Mouse (Mus musculus) thymus, postnatal 0 days (tissue): Measurements from ENCODE around the gene Rad51b. TPM values are rescaled to one million over a fixed set of nuclear protein-coding genes. Genes with fewer than 3 reads are reported as not detected.

Experiments used
- DNase-seq: peaks from one replicate; pipeline ENCODE4 v3.0.0-alpha.2; 2015; ENCODE audit warnings: low spot score
- polyA plus RNA-seq: library from polyadenylated mRNA; unstranded; fragments of >200 nt; fragmentation: Nextera tagmentation; extraction: Ambion mirVana; gene quantifications from 2 replicates; pipeline ENCODE4 v1.2.1, GENCODE M21; 2015

Gene Rad51b
- polyA plus RNA-seq, 1 experiment from 2014 or later: 4.8 TPM

DNA sequence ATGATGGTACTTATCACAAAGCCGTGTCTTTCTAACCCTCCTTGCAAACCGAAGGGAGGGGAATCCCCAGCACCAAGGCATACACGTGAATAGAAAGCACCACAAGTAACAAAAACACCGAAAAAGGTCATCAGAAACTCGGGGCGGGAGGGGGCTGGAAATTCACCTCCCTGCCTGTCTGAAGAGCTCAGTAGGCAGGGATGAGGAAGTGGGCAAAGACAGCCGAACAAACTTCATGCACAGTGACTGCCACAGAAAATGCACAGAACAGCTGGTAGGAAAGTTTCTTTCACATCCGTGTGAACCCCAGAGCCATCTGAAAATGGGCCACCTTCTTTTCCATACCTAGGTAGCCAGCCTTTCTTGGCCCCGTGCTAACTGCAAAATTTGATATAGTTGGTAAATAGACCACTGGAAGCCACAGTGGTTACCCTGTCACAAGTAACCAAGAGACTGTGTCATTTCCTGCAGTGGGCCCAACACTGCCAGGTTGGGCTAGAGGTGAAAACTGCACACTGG, 349.6 kb downstream of the Rad51b start:
- DNase-seq: peak; percentile 70

DNA sequence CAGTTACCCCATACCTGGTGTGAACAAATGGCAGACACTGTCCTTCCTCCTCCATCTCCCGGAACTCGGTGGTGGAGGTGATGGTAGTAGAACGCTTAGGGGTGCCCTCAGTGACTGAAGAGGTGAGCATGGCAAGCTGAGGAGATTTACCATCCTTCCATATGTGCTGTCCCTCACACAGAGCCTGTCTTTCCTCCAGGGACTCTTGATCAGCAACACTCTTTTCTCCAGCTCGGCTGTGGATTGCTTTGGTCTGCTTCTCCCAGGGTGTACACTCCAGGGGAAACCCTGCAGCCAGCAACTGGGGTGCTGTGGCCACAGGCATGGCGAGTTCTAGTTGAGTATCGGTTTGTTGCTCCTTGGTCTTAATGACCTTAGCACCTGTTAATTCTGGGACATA, 350.3 kb downstream of the Rad51b start:
- no peak for DNase-seq

DNA sequence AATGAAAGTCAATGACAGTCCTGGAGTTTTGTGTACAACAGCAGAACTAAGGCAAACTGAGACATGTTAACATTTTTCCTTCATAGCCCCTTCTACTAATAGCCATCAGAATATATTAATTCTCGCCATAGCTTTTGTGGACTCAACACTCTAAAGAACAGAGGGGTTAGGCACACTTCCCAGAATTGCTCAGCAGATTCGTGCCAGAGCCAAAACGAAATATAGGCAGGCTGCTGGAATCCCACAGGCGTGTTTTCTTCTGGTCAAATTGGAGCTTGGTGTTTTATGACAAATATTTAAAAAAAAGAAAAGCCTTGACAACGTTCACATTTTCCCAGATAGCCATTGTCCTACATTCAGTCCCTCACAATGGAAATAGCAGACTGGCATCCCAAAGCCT, 350.9 kb downstream of the Rad51b start:
- DNase-seq: no peak

DNA sequence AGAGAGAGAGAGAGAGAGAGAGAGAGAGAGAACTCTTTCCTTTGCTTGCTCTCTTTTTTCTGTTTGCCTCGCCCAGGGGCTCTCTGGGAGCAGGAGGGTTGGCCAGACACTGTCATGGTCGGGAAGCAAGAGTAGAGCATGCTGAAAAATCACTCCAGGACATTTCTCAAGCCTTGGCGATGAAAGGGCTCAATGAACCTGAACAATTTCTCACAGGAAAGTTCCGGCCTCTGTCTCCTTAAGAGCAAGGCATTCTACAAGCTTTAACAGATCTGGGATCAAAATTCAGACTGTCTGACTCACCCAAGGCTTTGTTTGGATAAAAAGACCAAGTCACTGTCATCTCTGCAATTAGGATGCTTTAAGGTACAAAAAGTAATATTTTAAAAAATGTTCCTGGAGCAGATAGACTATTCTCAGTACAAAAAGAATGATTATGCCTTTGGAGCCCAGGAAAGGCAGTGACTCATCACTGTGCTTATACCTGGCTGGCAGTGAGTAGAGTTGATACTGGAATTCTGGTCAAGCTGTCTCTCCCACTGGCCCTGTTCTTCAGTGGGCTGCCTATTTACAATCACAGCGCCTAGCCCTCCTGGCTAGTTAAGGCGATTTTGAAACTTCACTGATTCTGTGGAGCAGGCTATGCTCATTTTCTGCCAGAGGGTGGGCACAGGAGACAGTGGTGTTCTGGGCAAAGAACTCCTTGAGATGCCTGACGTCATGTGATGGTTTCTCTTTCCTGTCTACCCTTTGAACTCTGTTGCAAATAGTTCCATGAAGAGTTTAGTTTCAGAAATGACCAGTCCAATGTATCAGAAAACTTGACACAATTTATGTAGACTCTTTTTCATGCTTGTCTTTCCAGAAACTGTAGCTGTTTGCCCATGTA, 352.0 kb downstream of the Rad51b start:
- DNase-seq: no peak

DNA sequence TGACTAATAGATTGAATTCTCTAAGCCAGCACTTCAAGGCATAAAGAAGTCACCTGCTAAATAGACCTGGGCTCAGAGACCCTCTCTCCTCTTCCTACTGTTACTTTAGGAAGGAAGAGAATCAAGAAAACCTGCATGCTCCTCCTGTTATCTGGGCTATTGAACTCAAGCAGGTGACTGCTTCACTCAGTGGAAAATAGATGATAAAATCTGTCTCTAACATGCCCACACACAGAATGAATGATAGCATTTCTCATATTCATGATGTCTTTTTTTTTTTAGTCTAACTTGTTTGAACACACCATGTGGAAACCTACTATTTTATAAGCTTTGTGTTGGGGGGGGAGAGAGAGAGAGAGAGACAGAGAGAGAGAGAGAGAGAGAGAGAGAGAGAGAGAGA, 352.7 kb downstream of the Rad51b start:
- no peak for DNase-seq

DNA sequence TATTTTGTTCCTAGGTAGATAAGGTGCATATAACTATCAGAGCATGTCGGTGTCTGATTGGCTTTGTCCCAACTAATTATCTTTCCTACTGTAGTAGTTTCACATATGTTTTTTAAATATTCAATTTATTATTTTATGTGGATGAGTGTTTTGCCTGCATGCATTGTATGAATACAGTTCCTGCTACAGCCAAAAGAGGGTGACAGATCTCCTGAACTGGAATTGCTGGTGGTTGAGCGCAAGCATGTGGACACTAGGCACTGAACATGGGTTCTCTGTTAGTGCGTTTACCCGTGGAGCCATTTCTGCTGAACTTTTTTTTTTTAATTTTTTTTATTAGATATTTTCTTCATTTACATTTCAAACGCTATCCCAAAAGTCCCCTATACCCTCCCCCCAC, 358.1 kb downstream of the Rad51b start:
- DNase-seq: no peak

DNA sequence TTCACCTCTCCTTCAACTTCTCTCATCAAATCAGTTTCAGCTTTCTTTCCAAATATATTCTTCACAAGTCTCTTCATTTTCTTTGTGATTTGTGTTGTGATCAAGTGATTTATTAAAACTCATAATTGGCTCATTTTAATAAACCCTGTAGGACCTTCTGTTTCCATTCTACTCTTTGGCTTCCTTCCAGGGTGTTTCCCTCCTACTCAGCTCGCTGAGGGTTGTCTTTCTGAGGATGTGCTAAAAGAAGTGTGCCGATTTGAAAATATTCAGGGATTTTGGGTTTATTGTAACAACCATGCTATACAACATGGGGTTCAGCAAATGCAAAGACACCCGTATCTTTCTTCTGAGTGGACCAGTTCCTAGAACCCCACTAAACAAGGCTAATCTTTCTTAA, 361.8 kb downstream of the Rad51b start:
- DNase-seq: no peak

DNA sequence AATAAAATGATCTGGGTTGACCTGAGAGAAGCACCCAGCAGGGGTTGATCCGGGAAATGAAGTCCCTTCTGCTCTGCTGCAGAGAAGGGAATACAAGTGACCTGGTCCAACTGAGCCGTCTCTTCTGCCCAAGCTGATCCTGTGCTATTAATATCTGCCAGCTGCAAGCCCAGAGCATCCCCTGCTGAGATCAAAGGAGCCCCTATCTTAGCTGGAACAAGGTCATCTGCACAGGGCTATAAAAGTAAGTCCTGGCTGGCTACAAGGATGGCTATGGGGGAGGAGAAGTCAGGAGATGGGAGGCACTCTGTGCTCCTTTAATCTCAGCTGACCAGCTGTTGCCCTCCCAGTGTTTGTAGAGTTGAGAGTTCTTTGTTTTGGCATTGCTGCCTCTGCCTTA, 364.2 kb downstream of the Rad51b start:
- no peak for DNase-seq

DNA sequence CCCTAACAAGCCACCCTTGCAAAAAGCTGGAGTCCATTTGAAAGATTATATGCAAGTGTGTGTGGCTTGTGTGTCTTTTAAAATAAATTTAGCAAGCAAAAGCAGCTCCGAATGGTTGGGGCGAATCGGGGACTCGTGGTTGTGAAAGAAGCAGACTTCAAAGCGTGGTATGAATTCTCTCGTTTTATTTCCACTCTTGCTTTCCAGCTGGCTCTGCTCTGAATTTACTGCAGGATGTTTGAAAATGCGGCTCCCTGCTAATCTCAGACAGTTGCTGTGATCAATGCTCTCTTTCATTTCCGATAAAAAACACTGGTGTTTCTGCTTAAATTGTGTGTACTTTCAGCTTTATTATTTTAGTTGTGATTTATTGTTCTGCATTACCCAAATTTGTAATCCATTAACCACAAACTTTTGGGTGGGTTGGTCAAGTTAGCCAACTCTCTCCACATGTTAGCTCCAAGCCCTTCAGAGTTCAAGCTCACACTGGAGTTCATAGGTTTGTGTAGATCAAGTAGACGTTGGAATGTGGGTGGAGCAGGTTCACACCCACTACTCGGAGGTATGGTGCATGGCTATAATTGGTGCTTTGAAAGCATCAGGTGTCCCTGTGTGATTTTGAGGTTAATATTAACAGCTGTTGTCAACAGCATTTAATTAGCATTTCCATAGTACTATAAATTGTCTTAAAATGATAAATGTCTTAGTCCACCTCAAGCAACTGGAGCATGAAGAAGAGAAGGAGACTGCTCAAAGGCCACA, 366.2 kb downstream of the Rad51b start:
- peak; percentile 19 for DNase-seq

DNA sequence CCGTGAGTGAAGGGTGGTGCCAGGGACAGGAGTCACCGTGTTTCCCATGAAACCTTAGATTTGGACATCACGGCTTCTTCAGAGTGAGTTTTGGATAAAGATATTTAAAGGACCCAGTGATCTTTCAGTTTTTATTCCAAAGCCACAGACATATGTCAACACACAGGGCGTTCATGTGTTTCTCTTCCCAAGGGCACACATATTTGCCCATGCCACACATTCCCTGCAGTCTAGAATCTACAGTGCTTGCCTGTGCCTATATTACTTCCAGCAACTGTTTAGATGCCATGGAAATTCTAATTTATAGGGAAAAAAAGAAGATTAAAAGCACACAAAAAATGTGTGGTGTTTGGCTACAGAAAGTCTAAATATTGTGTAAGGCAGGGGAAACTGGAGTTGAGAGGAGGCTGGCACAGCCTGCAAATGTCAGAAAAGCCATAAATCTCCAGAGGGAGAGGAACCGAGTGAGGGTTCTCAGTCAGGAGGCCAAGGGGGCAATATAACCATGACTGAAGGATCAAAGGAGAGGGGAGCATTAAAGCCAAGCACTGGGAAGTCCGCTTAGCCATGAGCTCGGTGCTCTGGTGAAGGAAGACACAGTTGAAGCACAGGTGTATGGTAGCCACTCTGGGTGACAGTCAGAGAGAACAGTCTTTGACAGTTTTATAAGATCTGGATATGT, 367.0 kb downstream of the Rad51b start:
- no peak for DNase-seq

DNA sequence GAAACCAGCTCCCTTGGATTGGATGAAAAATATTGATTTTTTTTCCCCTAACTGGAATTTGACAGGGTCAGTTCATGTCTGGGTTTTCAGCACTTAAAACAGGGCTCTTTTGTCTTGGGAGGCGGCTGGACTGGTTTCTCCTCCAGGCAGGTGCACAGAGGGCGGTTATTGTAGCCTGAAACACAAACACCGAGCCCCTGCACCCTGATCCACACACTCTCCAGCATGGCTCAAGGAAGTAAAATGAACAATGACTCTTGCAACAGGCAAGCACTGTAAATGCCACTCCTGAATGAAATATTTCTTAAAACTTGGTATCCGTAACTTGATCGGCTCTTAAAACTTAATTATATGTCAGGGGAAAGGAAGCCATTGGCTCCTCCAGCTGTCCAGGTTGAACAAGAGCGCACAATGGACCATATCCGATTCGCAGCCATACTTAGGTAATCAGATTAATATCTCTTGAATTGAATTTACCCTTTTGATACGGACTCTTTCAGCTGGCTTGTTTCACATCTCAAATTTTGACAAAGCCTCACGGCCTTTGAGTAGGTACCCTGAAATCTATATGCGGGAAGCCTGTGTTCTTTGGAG, 377.9 kb downstream of the Rad51b start:
- no peak for DNase-seq

DNA sequence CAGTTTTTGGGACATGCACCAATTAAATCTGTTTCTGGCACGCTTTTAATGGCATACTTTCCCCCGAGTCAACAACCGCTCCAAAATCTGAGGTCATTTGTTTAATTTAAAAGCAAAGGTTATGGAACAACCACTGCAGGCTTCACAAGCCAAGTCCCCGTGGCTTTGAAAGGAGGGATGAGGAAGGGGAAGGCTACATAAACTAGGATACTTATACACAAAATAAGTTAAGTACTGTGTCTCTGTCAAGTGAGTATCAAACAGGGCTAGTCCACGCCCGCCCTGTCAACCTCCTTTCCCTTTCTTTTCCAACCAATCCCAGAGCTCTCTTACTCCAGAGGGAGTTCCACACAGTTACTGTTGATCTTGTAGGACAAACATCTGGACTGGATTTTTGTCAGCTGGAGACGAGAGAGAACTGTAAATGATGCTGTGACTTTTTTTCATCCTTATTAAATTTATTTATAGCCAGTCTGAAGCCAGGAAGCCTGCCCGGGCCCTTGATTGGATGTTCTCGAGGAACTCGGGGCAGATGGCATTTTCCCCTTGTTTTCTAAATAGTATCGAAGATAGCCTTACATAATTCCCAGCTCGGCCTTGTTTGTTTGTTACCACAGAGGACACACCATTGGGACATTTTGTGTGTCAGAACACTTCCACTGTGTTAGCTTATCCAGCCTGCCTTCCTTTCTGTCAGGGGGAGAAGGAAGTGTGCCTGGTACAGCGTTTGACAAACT, 378.5 kb downstream of the Rad51b start:
- no peak for DNase-seq

DNA sequence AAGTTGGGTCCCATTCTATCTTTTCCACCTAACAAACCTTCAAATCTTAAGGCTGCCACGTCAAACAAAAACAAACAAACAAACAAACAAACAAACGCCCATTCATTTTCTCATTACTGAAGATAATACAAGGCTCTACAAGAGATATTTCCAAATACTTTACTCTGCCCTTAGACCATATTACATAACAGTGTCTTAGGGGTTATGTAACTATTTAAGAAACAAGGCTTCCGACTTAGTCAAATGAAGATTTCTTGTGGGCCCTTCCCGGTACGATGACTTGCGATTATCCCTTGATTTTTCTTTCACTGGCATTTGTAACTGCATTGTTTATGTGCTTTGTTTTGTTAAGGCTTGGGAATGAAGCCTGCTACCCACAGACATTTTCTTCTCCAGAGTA, 379.2 kb downstream of the Rad51b start:
- no peak for DNase-seq

DNA sequence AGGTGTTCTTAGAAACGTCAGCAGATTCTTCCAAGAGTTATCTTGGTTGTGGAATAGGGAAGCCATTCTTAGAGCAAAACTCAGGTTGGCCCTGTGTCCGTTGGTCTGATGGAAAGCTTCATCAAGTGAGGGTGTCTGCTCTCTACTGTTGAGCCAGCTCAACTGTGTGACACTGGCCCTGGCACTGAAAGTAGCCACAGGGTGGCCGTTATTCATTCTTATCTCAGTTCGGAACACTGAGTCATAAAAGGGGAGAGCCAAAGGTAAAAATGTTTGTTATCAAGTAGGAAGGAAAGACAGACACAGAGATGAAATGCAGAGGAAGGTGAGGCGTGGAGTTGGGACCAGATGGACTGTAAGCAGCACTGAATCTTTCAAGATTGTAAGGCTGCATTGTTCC, 379.8 kb downstream of the Rad51b start:
- DNase-seq: no peak

DNA sequence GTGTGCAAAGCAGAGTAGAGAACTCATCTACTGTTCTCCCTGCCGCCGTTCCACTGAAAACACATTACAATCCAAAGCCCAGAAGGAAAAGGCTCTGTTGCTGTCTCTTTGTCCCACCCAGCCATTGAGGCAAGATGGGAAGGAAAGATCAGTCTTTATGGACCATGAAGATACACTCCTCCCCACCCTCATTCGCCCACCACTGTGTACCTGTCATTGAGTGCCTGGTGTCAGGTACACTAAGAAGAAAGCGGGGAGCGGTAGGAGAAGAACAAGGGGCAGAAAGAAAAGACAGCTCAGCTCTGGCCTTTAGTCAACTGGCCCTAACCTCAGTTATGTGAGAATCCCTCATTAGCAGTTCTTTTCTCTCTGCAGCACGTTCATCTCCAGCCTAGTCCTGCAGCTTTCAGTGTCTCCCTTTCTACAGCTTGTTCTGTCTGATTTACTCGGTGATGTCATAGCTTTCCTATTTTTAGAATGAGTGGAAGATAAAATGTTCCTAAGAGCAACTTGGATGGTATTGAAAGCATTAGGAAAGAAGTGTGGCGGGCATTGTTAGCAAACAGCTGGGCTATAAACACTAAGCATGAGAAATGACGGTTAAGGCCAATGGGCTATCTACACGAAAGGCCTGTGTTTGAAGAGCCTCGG, 382.3 kb downstream of the Rad51b start:
- no peak for DNase-seq

DNA sequence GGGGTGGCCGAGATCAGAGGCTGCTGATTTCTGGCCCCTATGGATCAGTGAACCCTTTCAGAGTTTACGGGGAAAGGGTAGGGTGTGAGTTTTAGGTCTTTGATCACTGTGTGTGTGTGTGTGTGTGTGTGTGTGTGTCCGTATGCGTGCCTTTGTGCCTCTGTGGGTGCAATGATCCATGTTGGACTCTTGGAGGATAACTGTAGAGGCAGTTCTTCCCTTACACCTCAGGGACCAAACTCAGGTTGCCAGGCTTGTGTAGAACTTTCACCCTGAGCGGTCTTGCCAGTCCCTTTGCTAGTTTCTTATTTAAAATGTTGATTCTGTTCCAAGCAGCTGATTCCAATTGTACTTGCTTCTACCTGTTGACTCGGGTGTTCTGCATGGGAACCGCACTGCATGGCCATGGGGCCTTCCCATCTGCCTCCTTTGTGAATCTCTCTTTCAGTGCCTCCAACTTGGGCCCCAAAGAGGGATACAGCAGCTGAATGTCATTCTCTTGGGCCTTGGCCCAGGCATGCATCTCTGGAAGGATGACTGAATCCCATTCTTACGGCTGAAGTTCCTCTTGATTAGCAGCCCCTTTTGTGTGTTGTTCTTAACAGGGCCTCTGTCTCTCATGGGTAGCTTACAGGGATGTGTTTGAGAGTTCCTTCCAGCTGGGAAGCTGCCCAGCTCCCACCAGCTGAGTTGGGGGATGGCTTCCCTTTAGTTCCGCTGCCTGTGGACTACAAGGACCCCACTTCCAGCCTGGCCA, 383.0 kb downstream of the Rad51b start:
- no peak for DNase-seq

DNA sequence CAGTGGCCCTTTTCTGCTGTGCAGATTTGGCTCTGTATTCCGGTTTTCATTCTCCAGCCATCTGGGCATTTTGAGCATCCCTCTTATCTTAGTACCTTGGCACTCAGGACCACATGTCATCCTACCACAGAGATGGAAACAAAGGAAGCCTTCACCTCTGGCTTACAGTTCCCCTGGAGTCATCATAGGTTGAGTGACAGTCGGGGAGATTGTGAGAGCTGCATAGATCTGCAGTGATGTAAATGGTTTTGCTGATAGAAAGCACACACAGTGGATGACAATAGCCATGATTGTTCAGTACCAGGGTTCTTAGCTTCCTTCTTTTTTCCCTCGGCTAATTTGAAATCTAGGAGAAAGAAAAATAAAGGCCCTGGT, 383.6 kb downstream of the Rad51b start:
- no peak for DNase-seq

DNA sequence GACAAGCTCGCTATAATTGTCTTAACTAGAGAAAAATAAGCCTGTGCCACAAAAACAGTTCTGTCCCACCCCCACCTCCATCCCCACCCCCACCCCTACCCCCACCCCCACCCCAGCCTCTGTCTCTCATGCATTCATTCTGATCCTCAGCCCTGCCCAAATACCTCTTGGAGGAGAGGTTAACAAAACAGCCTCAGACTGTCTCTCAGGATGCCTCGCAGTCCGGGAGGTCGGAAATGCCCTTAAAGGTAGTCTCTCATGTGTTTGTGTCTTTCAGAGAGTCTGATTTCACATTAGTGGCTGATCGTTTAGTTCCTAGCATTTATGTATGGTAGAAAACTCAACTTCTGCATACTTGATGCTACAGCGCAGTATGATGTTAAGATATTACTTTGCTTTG, 384.5 kb downstream of the Rad51b start:
- no peak for DNase-seq

DNA sequence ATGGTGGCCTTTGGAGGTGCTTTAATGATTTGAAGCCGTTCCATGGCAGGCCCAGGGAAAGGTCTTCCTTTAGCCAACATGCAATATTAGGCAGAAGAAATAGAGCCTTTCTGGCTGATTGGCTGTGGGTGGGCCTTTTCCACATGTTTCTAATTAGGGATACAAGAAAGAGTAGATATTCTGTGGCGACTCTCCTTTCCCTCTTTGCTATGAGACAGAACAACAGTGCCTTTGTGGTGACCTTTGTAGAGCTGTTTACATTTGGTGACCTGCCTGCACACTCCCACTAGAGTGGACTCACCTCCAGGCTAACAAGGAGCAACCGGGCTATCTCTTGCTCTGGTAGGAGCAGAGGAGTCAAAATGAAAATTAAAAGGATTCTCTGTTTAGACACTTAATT, 386.3 kb downstream of the Rad51b start:
- no peak for DNase-seq

DNA sequence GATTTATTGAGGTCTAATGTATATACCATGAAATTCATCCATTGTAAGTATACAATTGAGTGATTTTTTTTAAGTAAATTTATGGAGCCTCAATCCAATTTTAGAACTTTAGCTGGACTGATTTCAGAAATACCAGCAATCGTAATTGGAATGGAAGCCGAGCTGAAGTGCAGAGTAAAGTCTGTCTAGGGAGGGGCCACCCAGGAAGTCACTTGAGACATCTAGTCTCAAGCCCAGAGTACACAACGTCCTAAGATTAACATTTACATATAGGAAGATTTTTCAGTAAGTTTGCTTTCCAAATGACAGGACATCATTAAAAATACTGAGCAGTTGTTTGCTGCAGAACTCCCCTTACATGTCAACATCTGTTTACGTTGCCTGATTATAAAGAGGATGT, 386.7 kb downstream of the Rad51b start:
- no peak for DNase-seq
